Mouse (Mus musculus): ENCODE measurements around the gene Lrp10. TPM values are rescaled to one million over a fixed set of nuclear protein-coding genes. Genes with fewer than 3 reads are reported as not detected.

Gene Lrp10
- polyA plus RNA-seq, 1 experiment = 192 TPM

GRCm38 (mm10) chr14:54464293-54465005 is 512 bp downstream of the Lrp10 start:
- peak; percentile 63 for DNase-seq (ENCODE audit: low read depth, low spot score)
- 1% methylated on average over 57 of the region's 57 CpGs for WGBS

GRCm38 (mm10) chr14:54471467-54471866 is 7.5 kb downstream of the Lrp10 start:
- 87% methylated on average over 2 of the region's 2 CpGs for WGBS
- DNase-seq (ENCODE audit: low read depth, low spot score) = no peak

GRCm38 (mm10) chr14:54472671-54473070 is 8.7 kb downstream of the Lrp10 start:
- DNase-seq (ENCODE audit: low read depth, low spot score) = no peak
- whole genome bisulfite sequencing = 32% methylated on average over 5 of the region's 5 CpGs

- WGBS = 79% methylated on average over 5 of the region's 5 CpGs
- DNase-seq (ENCODE audit: low read depth, low spot score) = no peak
Measured at GRCm38 (mm10) chr14:54474744-54475143, 10.8 kb downstream of the Lrp10 start.

- 5% methylated on average over 23 of the region's 23 CpGs for WGBS
- DNase-seq (ENCODE audit: low read depth, low spot score) = peak; percentile 72
Measured at GRCm38 (mm10) chr14:54475941-54476844, 12.3 kb downstream of the Lrp10 start, which contains the start of gene Rem2. TSS of gene Rem2 (plus strand) at chr14:54476100.

- 94% methylated on average over 15 of the region's 15 CpGs for WGBS
- no peak for DNase-seq (ENCODE audit: low read depth, low spot score)
Measured at GRCm38 (mm10) chr14:54477172-54477909, 13.4 kb downstream of the Lrp10 start.

- WGBS = 3% methylated on average over 40 of the region's 40 CpGs
- DNase-seq (ENCODE audit: low read depth, low spot score) = no peak
Measured at GRCm38 (mm10) chr14:54479451-54479920, 15.5 kb downstream of the Lrp10 start.

- 82% methylated on average over 6 of the region's 6 CpGs for WGBS
- no peak for DNase-seq (ENCODE audit: low read depth, low spot score)
Measured at GRCm38 (mm10) chr14:54480673-54481072, 16.7 kb downstream of the Lrp10 start.

GRCm38 (mm10) chr14:54481402-54481801 is 17.5 kb downstream of the Lrp10 start:
- DNase-seq (ENCODE audit: low read depth, low spot score) = no peak
- WGBS = 75% methylated on average over 8 of the region's 8 CpGs

GRCm38 (mm10) chr14:54482498-54482897 is 18.6 kb downstream of the Lrp10 start:
- DNase-seq (ENCODE audit: low read depth, low spot score) = no peak
- WGBS = 57% methylated on average over 9 of the region's 9 CpGs

- 92% methylated on average over 7 of the region's 7 CpGs for WGBS
- no peak for DNase-seq (ENCODE audit: low read depth, low spot score)
Measured at GRCm38 (mm10) chr14:54485899-54486298, 22.0 kb downstream of the Lrp10 start.

GRCm38 (mm10) chr14:54487732-54488131 is 23.8 kb downstream of the Lrp10 start:
- DNase-seq (ENCODE audit: low read depth, low spot score) = no peak
- 58% methylated on average over 2 of the region's 2 CpGs for WGBS

GRCm38 (mm10) chr14:54488350-54488749 is 24.4 kb downstream of the Lrp10 start:
- DNase-seq (ENCODE audit: low read depth, low spot score) = no peak

GRCm38 (mm10) chr14:54492345-54493131 is 28.6 kb downstream of the Lrp10 start:
- 65% methylated on average over 18 of the region's 18 CpGs for WGBS
- DNase-seq (ENCODE audit: low read depth, low spot score) = no peak

- WGBS = 83% methylated on average over 5 of the region's 5 CpGs
- no peak for DNase-seq (ENCODE audit: low read depth, low spot score)
Measured at GRCm38 (mm10) chr14:54493236-54493635, 29.3 kb downstream of the Lrp10 start.

- DNase-seq (ENCODE audit: low read depth, low spot score) = peak; percentile 47
- 2% methylated on average over 3 of the region's 3 CpGs for WGBS
Measured at GRCm38 (mm10) chr14:54494234-54494633, 30.3 kb downstream of the Lrp10 start.

- DNase-seq (ENCODE audit: low read depth, low spot score) = no peak
Measured at GRCm38 (mm10) chr14:54496706-54497105, 32.8 kb downstream of the Lrp10 start.

GRCm38 (mm10) chr14:54499330-54499729 is 35.4 kb downstream of the Lrp10 start:
- 61% methylated on average over 2 of the region's 2 CpGs for WGBS
- DNase-seq (ENCODE audit: low read depth, low spot score) = no peak

More at GRCm38 (mm10) chr14:54496706-54497105, 32.8 kb downstream of the Lrp10 start:
- 82% methylated on average over 14 of the region's 14 CpGs for WGBS

- DNase-seq (ENCODE audit: low read depth, low spot score) = no peak
- WGBS = 78% methylated on average over 2 of the region's 2 CpGs
Measured at GRCm38 (mm10) chr14:54501365-54501764, 37.4 kb downstream of the Lrp10 start.
